Mouse (Mus musculus) ES-E14 (cell line): ENCODE data around the gene Hddc3. TPM values are rescaled to one million over a fixed set of nuclear protein-coding genes. Genes with fewer than 3 reads are reported as not detected.

ENCODE experiments used
- DNase-seq: peaks from one replicate; pipeline ENCODE4 v3.0.0-alpha.2; 2013; ENCODE audit warnings: low read depth, low spot score
- H3K27ac ChIP-seq: 2 replicates; pipeline ENCODE4 v1.5.1; 2012; ENCODE audit warnings: low read depth, mild to moderate bottlenecking, low read length, moderate library complexity, mixed read lengths; ENCODE audit not compliant: poor library complexity, insufficient read depth, severe bottlenecking
- H3K36me3 ChIP-seq: 2 replicates; pipeline ENCODE4 v1.6.1; 2012; ENCODE audit warnings: mild to moderate bottlenecking, low read length, moderate library complexity, mixed read lengths; ENCODE audit not compliant: control insufficient read depth, poor library complexity, insufficient read depth, severe bottlenecking
- H3K4me1 ChIP-seq, 2 experiments: fragments of 150-350 bp in 1 of 2; sonication (generic) in 1 of 2; 2 replicates each; pipeline ENCODE4 v1.6.1; 2012; ENCODE audit warnings: low read length in 2 of 2, mild to moderate bottlenecking in 1 of 2, mixed read lengths in 1 of 2; ENCODE audit not compliant: control insufficient read depth in 2 of 2, insufficient read depth in 2 of 2, poor library complexity in 1 of 2
- H3K4me3 ChIP-seq, 2 experiments: fragments of 150-350 bp in 1 of 2; sonication (generic) in 1 of 2; 2 replicates each; pipeline ENCODE4 v1.5.1; 2012; ENCODE audit warnings: low read length in 2 of 2, low read depth in 1 of 2, mild to moderate bottlenecking in 1 of 2, mixed read lengths in 1 of 2; ENCODE audit not compliant: insufficient read depth in 1 of 2, poor library complexity in 1 of 2, severe bottlenecking in 1 of 2
- H3K9ac ChIP-seq: 2 replicates; pipeline ENCODE4 v1.6.1; 2012; ENCODE audit warnings: low read depth, mild to moderate bottlenecking, low read length, mixed read lengths; ENCODE audit not compliant: poor library complexity, insufficient read depth, severe bottlenecking
- H3K9me3 ChIP-seq: fragments of 150-350 bp; sonication (generic); 2 replicates; pipeline ENCODE4 v1.6.1; 2012; ENCODE audit warnings: low read depth, mild to moderate bottlenecking, low read length; ENCODE audit not compliant: control insufficient read depth, insufficient read depth
- CHD2 ChIP-seq: IDR thresholded peaks from 2 replicates; pipeline ENCODE4 v1.6.1; 2014; ENCODE audit warnings: mild to moderate bottlenecking, low read depth, low read length, inconsistent platforms
- HCFC1 ChIP-seq: IDR thresholded peaks from 2 replicates; pipeline ENCODE4 v1.6.1; 2012; ENCODE audit warnings: low read length, inconsistent platforms, borderline replicate concordance; ENCODE audit not compliant: insufficient read depth
- MAFK ChIP-seq: IDR thresholded peaks from 2 replicates; pipeline ENCODE4 v1.6.1; 2014; ENCODE audit warnings: mild to moderate bottlenecking, low read depth, low read length, inconsistent platforms; ENCODE audit not compliant: insufficient read depth
- ZC3H11A ChIP-seq: IDR thresholded peaks from 2 replicates; pipeline ENCODE4 v1.6.1; 2012; ENCODE audit warnings: low read depth, mild to moderate bottlenecking, inconsistent platforms, low read length, borderline replicate concordance
- ZNF384 ChIP-seq: IDR thresholded peaks from 2 replicates; pipeline ENCODE4 v1.6.1; 2012; ENCODE audit warnings: low read depth, low read length, inconsistent platforms
- in situ Hi-C, 2 experiments: fragments of 600-800 bp; cut with MboI; formaldehyde crosslinking; loops; one replicate each; pipeline ENCODE4 v1.15.1; 2025; ENCODE audit warnings: low sequenced_read_pairs in 2 of 2, inconsistent platforms in 1 of 2; ENCODE audit not compliant: unreplicated experiment in 2 of 2
- total RNA-seq: library from RNA; depleted of rRNA; stranded (reverse); fragments of 300-350 nt; gene quantifications from 2 replicates; pipeline ENCODE4 v1.2.3, GENCODE M21; 2012

Hddc3 gene
- total RNA-seq, 1 experiment = 14.3 TPM

DNA sequence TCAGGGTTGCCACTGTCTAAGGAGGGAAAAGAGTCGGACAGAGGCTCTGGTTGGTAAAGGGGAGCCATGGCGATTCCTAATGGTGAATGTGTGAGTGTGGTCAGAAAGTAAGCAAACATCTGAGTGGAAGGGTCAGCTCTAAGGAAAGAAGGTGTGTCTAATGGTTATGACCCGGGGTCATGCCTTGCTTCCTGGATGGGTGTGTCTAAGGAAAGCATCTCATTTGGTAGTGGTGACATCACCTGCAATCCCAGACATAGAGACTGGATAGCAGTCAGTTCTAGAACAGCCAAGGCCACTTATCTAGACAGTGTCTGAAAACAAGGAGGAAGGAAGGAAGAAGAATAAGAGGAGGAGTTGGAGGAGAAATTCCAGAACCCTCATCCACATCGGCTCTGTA is 8.1 kb upstream of the Hddc3 start:
- no peak for TF ChIP-seq CHD2
- TF ChIP-seq ZNF384 = no peak
- no peak for TF ChIP-seq ZC3H11A
- H3K9me3 ChIP-seq = no peaks in the 10 kb centered on the region
- peaks cover 0 to 2% of the 10 kb centered on the region in 2 experiments; a peak in 1 of 4 replicates for H3K4me1 ChIP-seq
- H3K4me3 ChIP-seq = no peak overlapping the region
- in situ Hi-C loops = no loop called here
- H3K27ac ChIP-seq = no peak overlapping the region
- H3K36me3 ChIP-seq = peaks cover 50% of the 10 kb centered on the region
- no peak overlapping the region for H3K9ac ChIP-seq
- DNase-seq = no peak

DNA sequence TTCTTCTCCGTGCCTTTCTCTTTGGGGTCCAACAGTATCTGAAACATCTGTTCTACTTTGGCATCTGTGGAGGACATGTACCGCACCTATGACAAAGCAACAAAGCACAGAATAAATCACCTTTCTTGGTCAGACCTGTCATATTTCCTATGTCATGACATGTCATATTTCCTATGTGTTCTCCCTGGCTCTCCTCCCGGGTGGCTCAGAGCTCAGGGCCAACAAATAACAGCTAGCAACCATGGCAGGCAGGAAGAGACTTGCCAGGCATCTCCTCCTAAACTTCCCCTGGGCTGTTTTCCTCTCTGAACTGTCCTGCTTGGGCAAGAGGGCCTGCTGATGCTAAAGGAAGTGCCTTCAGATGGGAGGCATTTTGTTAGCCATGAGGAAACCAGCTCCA is 6.0 kb upstream of the Hddc3 start:
- Histone ChIP-seq H3K9ac (no peak overlapping the region), H3K27ac (no peak overlapping the region), H3K36me3 (peaks cover 42% of the 10 kb centered on the region), H3K4me1 (peaks cover 2 to 3% of the 10 kb centered on the region in 2 experiments; a peak in 3 of 4 replicates), H3K9me3 (no peaks in the 10 kb centered on the region), H3K4me3 (no peak overlapping the region)
- TF ChIP-seq MAFK (no peak), CHD2 (no peak), ZC3H11A (no peak), ZNF384 (no peak), HCFC1 (no peak)
- DNase-seq = no peak
- in situ Hi-C loops = no loop called here

DNA sequence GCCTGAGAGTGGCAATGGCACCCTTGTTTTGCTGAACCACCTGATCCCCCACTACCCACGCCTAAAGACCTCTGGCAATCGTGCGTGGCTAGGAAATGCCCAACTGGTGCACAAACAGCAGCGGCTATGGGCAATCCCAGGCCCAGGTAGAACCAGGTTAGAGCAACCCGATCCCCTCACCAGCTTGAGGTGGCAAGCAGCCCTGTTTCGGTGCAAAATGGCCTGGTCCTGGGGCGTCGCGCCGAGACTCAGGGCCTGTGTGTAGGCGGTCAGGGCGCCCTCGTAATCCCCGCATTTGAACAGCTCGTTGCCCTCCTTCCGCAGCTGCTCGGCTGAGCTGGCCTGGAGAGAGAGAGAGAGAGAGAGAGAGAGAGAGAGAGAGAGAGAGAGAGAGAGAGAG is 3.5 kb upstream of the Hddc3 start:
- peak overlapping the region; percentile 78 to 83 for H3K4me3 ChIP-seq
- peaks cover 3 to 6% of the 10 kb centered on the region in 2 experiments; a peak in 3 of 4 replicates for H3K4me1 ChIP-seq
- TF ChIP-seq CHD2 (no peak), MAFK (no peak), ZNF384 (no peak), HCFC1 (no peak)
- in situ Hi-C loops = no loop called here
- no peaks in the 10 kb centered on the region for H3K9me3 ChIP-seq
- peak overlapping the region; percentile 72 for H3K9ac ChIP-seq
- DNase-seq = no peak
- peaks cover 25% of the 10 kb centered on the region for H3K36me3 ChIP-seq
- H3K27ac ChIP-seq = no peak overlapping the region

DNA sequence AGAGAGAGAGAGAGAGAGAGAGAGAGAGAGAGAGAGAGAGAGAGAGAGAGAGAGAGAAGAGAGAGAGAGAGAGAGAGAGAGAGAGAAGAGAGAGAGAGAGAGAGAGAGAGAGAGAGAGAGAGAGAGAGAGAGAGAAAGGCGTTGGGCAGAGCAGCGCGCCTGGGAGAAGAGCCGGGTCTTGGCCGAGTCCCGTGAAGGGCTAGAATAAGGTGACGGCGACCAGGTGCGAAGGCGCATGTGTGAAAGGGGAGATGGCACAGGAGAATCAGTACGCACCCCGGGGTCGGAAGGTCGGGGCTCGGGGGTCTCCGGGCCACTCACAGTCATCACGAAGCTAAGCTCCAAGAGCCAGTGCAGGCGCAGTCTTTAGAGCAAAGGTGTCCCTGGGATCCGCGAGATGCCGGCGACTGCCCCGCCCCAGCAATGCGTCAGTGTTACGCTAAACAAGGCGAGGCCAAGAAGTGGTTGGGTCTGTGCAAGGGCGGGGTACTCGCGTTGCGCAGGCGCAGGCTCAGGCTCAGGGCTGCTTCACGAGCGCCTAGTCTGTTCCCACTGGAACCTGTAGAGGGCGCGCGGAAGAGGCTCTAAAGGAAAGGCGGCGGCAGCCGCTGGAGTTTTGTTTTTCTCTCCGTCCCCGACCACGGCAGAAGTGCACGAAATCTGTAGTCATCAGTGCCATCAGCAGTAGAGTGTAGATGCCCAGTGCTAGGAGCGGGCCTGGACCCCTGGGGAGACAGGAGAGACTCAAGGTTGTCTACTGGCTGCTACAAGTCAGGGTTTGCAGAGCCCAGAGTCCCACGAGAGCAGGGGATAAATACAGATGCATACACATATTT is 2.9 kb upstream of the Hddc3 start:
- Histone ChIP-seq H3K4me3 (peak overlapping the region; percentile 78 to 83), H3K27ac (no peak overlapping the region), H3K4me1 (peaks cover 3 to 6% of the 10 kb centered on the region in 2 experiments; a peak in 3 of 4 replicates), H3K9me3 (no peaks in the 10 kb centered on the region), H3K9ac (peak overlapping the region; percentile 82), H3K36me3 (peaks cover 20% of the 10 kb centered on the region)
- in situ Hi-C loops = no loop called here
- TF ChIP-seq CHD2 = no peak
- DNase-seq = peak; percentile 98

DNA sequence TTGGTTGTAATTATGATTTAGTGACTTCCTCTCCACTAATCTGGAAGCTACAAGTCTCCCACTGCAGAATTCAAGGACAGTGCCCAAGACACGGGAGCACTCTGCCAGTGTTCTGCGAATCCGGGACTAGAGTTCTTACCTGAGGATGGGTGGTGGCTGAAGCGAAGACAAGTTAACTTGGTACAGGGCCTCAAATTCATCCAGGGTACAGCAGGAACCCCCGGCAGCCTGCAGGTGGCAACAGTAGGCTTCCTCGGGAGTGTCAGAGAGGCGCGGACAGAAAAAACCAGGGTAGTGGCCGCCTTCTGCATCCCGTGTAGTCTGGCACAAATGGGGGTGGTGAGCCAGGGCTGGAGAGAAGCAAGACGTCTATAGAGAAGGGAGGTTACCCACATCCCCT is 2.1 kb upstream of the Hddc3 start, which contains the start of gene Unc45a:
TSS of gene Unc45a (minus strand) at position 213 of the 400 bp plus-strand sequence.
- H3K27ac ChIP-seq = no peak within 1 kb of the TSS
- peaks cover 3 to 6% of the 10 kb centered on the region in 2 experiments; a peak in 3 of 4 replicates for H3K4me1 ChIP-seq
- peak; percentile 52 for DNase-seq

More for the DNA sequence above, 2.1 kb upstream of the Hddc3 start, which contains the start of gene Unc45a:
- Histone ChIP-seq H3K9me3 (no peaks in the 10 kb centered on the region), H3K36me3 (peaks cover 14% of the 10 kb centered on the region), H3K4me3 (peak within 1 kb of the TSS; percentile 78 to 83), H3K9ac (peak within 1 kb of the TSS; percentile 82)
- TF ChIP-seq ZNF384 (0 out of 2 replicates have a peak, but pooled peaks have one; percentile 46), MAFK (no peak), HCFC1 (no peak), ZC3H11A (0 out of 2 replicates have a peak, but pooled peaks have one; percentile 34), CHD2 (no peak)
- in situ Hi-C loops = no loop called here
